Mouse (Mus musculus): ENCODE data around the gene Sorcs1. TPM values are rescaled to one million over a fixed set of nuclear protein-coding genes. Genes with fewer than 3 reads are reported as not detected.

Sorcs1 gene
- polyA plus RNA-seq, 1 experiment from 2014 or later: 16.8 TPM

DNA sequence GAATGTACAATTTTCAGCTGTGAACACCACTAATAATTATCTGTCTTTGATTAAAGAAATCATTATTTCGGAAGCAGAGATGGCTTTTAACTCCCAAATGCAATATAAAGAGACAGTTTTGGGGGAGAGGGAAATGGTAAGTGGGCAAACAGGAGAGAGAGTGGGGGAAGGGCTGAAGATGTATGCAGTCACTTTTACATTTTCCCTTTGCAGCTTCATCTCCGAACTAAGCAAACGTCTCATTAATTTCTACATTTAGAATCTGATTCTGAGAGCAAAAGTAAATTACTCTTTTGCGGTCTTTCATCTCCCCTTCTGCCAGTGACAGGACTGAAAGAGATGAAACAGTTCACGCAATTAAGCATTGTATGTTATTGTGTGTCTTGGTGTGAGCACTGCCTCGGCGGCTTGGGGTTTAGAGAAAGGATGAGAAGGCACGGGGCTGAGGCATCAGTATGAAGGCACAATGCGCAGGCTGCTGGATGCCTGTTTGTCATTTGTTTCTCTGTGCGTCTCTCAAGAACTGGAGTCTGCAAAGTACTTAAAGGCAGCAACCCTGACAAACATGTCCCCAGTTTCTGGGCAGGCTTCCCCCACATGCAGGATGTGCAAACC lies 163.3 kb downstream of the Sorcs1 start:
- H3K9me3 ChIP-seq (ENCODE audit: control insufficient read depth, low read length): no peaks in the 10 kb centered on the region
- no peaks in the 10 kb centered on the region for H3K36me3 ChIP-seq (replicated peaks; ENCODE audit: control insufficient read depth, insufficient read depth)
- H3K27ac ChIP-seq: peak overlapping the region; percentile 64; the same call in 1 of the 2 replicates
- H3K4me1 ChIP-seq (replicated peaks; ENCODE audit: control insufficient read depth, insufficient read depth, low read length): peaks cover 14% of the 10 kb centered on the region
- DNase-seq (ENCODE audit: low spot score): no peak
- peak overlapping the region; percentile 42 for H3K4me2 ChIP-seq (replicated peaks)
- no peak for ATAC-seq (ENCODE audit: low FRiP score)
- WGBS: 27% methylated on average over 10 of the region's 10 CpGs
- H3K9ac ChIP-seq: peak overlapping the region; percentile 20; the same call in 1 of the 2 replicates
- H3K27me3 ChIP-seq (ENCODE audit: control insufficient read depth, insufficient read depth, low read length): no peaks in the 10 kb centered on the region
- H3K4me3 ChIP-seq (replicated peaks; ENCODE audit: low read length): no peak overlapping the region

GRCm38 (mm10) chr19:50514309-50514830 lies 164.1 kb downstream of the Sorcs1 start:
- H3K27ac ChIP-seq: no peak overlapping the region
- H3K36me3 ChIP-seq (replicated peaks; ENCODE audit: control insufficient read depth, insufficient read depth): no peaks in the 10 kb centered on the region
- WGBS: 52% methylated on average over 8 of the region's 8 CpGs

DNA sequence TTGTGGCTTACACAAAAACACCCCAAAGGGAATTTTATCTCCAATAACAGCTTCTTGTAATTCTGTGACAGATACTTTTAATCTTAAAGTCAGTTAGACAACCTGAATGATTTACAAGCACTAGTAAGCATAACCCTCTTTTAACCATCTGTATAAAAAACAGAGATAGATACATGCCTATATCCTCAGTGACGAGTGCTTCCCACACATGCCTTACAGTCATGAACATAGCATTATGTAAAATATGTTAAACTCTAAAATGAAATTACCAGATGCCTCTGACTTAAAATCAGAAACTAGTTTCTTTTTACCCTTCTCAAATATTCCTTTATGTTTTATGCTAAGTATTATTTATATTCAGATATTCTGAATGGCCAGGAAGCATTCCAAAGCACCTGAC lies 175.6 kb downstream of the Sorcs1 start:
- Histone ChIP-seq H3K4me1 (replicated peaks; ENCODE audit: control insufficient read depth, insufficient read depth, low read length) (no peaks in the 10 kb centered on the region), H3K27me3 (ENCODE audit: control insufficient read depth, insufficient read depth, low read length) (no peaks in the 10 kb centered on the region), H3K4me2 (replicated peaks) (no peak overlapping the region), H3K4me3 (replicated peaks; ENCODE audit: low read length) (no peak overlapping the region), H3K36me3 (replicated peaks; ENCODE audit: control insufficient read depth, insufficient read depth) (no peaks in the 10 kb centered on the region), H3K9ac (no peak overlapping the region), H3K27ac (no peak overlapping the region), H3K9me3 (ENCODE audit: control insufficient read depth, low read length) (no peaks in the 10 kb centered on the region)
- WGBS: 88% methylated on average over 1 of the region's 1 CpGs
- DNase-seq (ENCODE audit: low spot score) (no peak), ATAC-seq (ENCODE audit: low FRiP score) (no peak)

More at GRCm38 (mm10) chr19:50514309-50514830, 164.1 kb downstream of the Sorcs1 start:
- DNase-seq (ENCODE audit: low spot score): no peak
- no peak overlapping the region for H3K9ac ChIP-seq
- no peaks in the 10 kb centered on the region for H3K27me3 ChIP-seq (ENCODE audit: control insufficient read depth, insufficient read depth, low read length)
- no peak overlapping the region for H3K4me3 ChIP-seq (replicated peaks; ENCODE audit: low read length)
- no peaks in the 10 kb centered on the region for H3K9me3 ChIP-seq (ENCODE audit: control insufficient read depth, low read length)
- ATAC-seq (ENCODE audit: low FRiP score): no peak
- peak overlapping the region; percentile 42 for H3K4me2 ChIP-seq (replicated peaks)
- peaks cover 14% of the 10 kb centered on the region for H3K4me1 ChIP-seq (replicated peaks; ENCODE audit: control insufficient read depth, insufficient read depth, low read length)

GRCm38 (mm10) chr19:50491121-50491520 lies 187.3 kb downstream of the Sorcs1 start:
- ATAC-seq (ENCODE audit: low FRiP score): no peak
- Histone ChIP-seq H3K9me3 (ENCODE audit: control insufficient read depth, low read length) (no peaks in the 10 kb centered on the region), H3K27me3 (ENCODE audit: control insufficient read depth, insufficient read depth, low read length) (no peaks in the 10 kb centered on the region), H3K4me1 (replicated peaks; ENCODE audit: control insufficient read depth, insufficient read depth, low read length) (peaks cover 2% of the 10 kb centered on the region; the same call in 1 of the 2 replicates), H3K27ac (no peak overlapping the region), H3K4me3 (replicated peaks; ENCODE audit: low read length) (no peak overlapping the region), H3K36me3 (replicated peaks; ENCODE audit: control insufficient read depth, insufficient read depth) (no peaks in the 10 kb centered on the region), H3K9ac (no peak overlapping the region), H3K4me2 (replicated peaks) (no peak overlapping the region)
- DNase-seq (ENCODE audit: low spot score): no peak
- WGBS: 91% methylated on average over 3 of the region's 3 CpGs

- DNase-seq (ENCODE audit: low spot score) (no peak), ATAC-seq (ENCODE audit: low FRiP score) (no peak)
- H3K4me2 ChIP-seq (replicated peaks): no peak overlapping the region
- H3K4me3 ChIP-seq (replicated peaks; ENCODE audit: low read length): no peak overlapping the region
- no peaks in the 10 kb centered on the region for H3K9me3 ChIP-seq (ENCODE audit: control insufficient read depth, low read length)
- H3K27ac ChIP-seq: no peak overlapping the region
- no peak overlapping the region for H3K9ac ChIP-seq
- H3K27me3 ChIP-seq (ENCODE audit: control insufficient read depth, insufficient read depth, low read length): no peaks in the 10 kb centered on the region
- 60% methylated on average over 2 of the region's 2 CpGs for WGBS
- peaks cover 2% of the 10 kb centered on the region; the same call in 1 of the 2 replicates for H3K4me1 ChIP-seq (replicated peaks; ENCODE audit: control insufficient read depth, insufficient read depth, low read length)
- H3K36me3 ChIP-seq (replicated peaks; ENCODE audit: control insufficient read depth, insufficient read depth): no peaks in the 10 kb centered on the region
These were observed 187.7 kb downstream of the Sorcs1 start for GRCm38 (mm10) chr19:50490721-50491120.

- Histone ChIP-seq H3K4me3 (replicated peaks; ENCODE audit: low read length) (no peak overlapping the region), H3K4me1 (replicated peaks; ENCODE audit: control insufficient read depth, insufficient read depth, low read length) (peaks cover 2% of the 10 kb centered on the region; the same call in 1 of the 2 replicates), H3K9me3 (ENCODE audit: control insufficient read depth, low read length) (no peaks in the 10 kb centered on the region), H3K9ac (no peak overlapping the region), H3K36me3 (replicated peaks; ENCODE audit: control insufficient read depth, insufficient read depth) (no peaks in the 10 kb centered on the region), H3K4me2 (replicated peaks) (no peak overlapping the region), H3K27me3 (ENCODE audit: control insufficient read depth, insufficient read depth, low read length) (no peaks in the 10 kb centered on the region), H3K27ac (no peak overlapping the region)
- ATAC-seq (ENCODE audit: low FRiP score): no peak
- 72% methylated on average over 3 of the region's 3 CpGs for WGBS
- DNase-seq (ENCODE audit: low spot score): no peak
These were observed 188.7 kb downstream of the Sorcs1 start for GRCm38 (mm10) chr19:50489786-50490185.

GRCm38 (mm10) chr19:50488421-50488820 lies 190.0 kb downstream of the Sorcs1 start:
- Histone ChIP-seq H3K27ac (0 out of 2 replicates have a peak overlapping the region, but pooled peaks have one; percentile 9), H3K27me3 (ENCODE audit: control insufficient read depth, insufficient read depth, low read length) (no peaks in the 10 kb centered on the region), H3K4me1 (replicated peaks; ENCODE audit: control insufficient read depth, insufficient read depth, low read length) (peaks cover 2% of the 10 kb centered on the region; the same call in 1 of the 2 replicates), H3K9ac (no peak overlapping the region), H3K4me3 (replicated peaks; ENCODE audit: low read length) (no peak overlapping the region), H3K9me3 (ENCODE audit: control insufficient read depth, low read length) (no peaks in the 10 kb centered on the region), H3K4me2 (replicated peaks) (no peak overlapping the region), H3K36me3 (replicated peaks; ENCODE audit: control insufficient read depth, insufficient read depth) (no peaks in the 10 kb centered on the region)
- 58% methylated on average over 6 of the region's 6 CpGs for WGBS
- DNase-seq (ENCODE audit: low spot score): no peak
- no peak for ATAC-seq (ENCODE audit: low FRiP score)

GRCm38 (mm10) chr19:50487768-50488167 lies 190.7 kb downstream of the Sorcs1 start:
- no peak overlapping the region for H3K4me3 ChIP-seq (replicated peaks; ENCODE audit: low read length)

GRCm38 (mm10) chr19:50486345-50486744 lies 192.1 kb downstream of the Sorcs1 start:
- Histone ChIP-seq H3K36me3 (replicated peaks; ENCODE audit: control insufficient read depth, insufficient read depth) (no peaks in the 10 kb centered on the region), H3K4me1 (replicated peaks; ENCODE audit: control insufficient read depth, insufficient read depth, low read length) (peaks cover 2% of the 10 kb centered on the region; the same call in 1 of the 2 replicates), H3K9me3 (ENCODE audit: control insufficient read depth, low read length) (no peaks in the 10 kb centered on the region), H3K4me2 (replicated peaks) (no peak overlapping the region), H3K27me3 (ENCODE audit: control insufficient read depth, insufficient read depth, low read length) (no peaks in the 10 kb centered on the region), H3K27ac (no peak overlapping the region), H3K9ac (no peak overlapping the region), H3K4me3 (replicated peaks; ENCODE audit: low read length) (no peak overlapping the region)
- DNase-seq (ENCODE audit: low spot score) (no peak), ATAC-seq (ENCODE audit: low FRiP score) (no peak)
- WGBS: 86% methylated on average over 5 of the region's 5 CpGs

More at GRCm38 (mm10) chr19:50487768-50488167, 190.7 kb downstream of the Sorcs1 start:
- DNase-seq (ENCODE audit: low spot score) (peak; percentile 71), ATAC-seq (ENCODE audit: low FRiP score) (peak; percentile 84)
- Histone ChIP-seq H3K36me3 (replicated peaks; ENCODE audit: control insufficient read depth, insufficient read depth) (no peaks in the 10 kb centered on the region), H3K9me3 (ENCODE audit: control insufficient read depth, low read length) (no peaks in the 10 kb centered on the region), H3K4me2 (replicated peaks) (peak overlapping the region; percentile 23; the same call in 1 of the 2 replicates), H3K27me3 (ENCODE audit: control insufficient read depth, insufficient read depth, low read length) (no peaks in the 10 kb centered on the region), H3K27ac (0 out of 2 replicates have a peak overlapping the region, but pooled peaks have one; percentile 9), H3K9ac (no peak overlapping the region), H3K4me1 (replicated peaks; ENCODE audit: control insufficient read depth, insufficient read depth, low read length) (peaks cover 2% of the 10 kb centered on the region; the same call in 1 of the 2 replicates)
- 27% methylated on average over 11 of the region's 11 CpGs for WGBS

All from hindbrain, embryonic 14.5 days (tissue).